Mouse (Mus musculus): ENCODE data around the gene Cyp4f37. TPM values are rescaled to one million over a fixed set of nuclear protein-coding genes. Genes with fewer than 3 reads are reported as not detected.
A peak's percentile ranks its signal among the peaks of the same experiment; 100 is the strongest.
"Not testable (repeated sequence)": the region's sequence is repeated elsewhere in the genome, so short reads cannot be mapped to it uniquely, and the experiment has no call there.

The Cyp4f37 gene
- total RNA-seq (2015), result not detected in 2 replicates
- total RNA-seq (2017), result not detected in 2 replicates

DNA sequence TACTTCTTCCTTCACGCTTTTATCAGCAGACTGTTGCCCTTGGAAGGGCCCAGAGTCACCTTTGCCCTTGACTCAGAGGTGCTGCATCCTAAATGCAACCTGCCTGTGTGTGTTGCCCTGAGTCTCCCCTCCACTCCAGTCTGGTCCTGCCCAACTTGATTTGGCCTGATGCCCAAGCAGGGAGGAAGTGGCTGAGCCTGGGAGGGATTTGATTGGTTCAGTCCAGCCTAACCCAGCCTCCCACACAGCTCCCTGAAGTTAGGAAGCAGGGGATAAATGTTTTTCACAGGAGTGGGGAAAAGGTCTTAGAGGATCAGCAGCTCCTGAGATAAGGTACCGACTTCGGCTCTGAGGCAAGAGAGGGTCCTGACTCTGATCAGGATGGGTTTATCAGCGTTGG is at the start of gene Cyp4f37:
Cyp4f37 (plus strand) TSS at position 292 of the 400 bp plus-strand sequence.
- peak; percentile 58 for ATAC-seq (replicated peaks; ENCODE audit: poor library complexity)

DNA sequence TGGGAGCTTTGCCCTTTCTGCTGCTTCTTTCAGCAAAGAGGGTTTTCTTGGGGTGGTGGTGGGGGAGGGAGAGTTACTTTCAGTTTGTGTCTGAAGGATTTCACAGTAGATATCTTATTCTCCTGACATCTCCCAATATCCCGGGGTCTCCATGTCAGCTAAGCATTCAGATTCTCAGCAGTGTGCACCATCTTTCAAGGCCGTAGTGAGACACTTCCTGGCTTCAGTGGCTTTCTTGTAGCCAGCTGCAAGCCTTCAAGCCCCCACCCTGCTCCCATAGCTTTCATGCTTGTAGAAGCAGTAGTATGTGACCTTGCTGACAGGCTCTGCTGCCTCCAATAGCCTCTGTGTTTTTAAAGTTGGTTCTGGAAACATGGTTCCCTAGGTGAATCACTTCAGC is 47.8 kb upstream of the Cyp4f37 start:
- not testable (repeated sequence) for ATAC-seq (replicated peaks; ENCODE audit: poor library complexity)

DNA sequence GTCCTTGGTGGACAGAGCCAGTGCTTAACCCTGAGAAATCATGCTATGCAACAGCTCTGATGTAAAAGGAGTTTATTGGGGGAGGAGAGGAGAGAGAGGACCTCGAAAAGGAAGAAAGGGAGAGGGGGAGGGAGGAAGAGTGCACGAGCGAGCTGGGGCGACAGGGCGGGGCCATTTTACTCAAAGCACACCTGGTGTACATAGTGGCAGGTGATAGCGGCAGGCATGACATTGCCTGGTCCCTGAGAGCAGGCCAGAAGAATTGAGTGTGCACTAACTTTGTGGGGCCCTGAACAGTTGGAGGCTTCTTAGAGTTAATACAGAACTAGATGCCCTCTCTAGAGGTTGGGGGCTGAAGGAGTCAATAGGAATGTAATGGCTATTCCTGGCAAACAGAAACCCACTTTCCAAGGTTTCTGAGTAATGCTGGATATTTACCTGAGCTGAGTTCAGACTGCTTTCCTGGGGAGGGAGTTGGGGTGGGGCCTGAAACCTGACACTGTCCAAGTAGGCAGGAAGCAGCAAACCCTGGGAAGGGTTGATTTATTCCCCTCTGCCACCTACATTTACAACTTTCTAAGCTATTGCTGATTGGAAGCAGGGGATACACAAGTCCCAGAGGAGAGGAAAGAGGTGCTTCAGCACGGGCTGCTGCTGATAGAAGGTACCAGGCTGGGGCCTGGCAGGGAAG is 43.5 kb upstream of the Cyp4f37 start:
- ATAC-seq (replicated peaks; ENCODE audit: poor library complexity), result no peak

DNA sequence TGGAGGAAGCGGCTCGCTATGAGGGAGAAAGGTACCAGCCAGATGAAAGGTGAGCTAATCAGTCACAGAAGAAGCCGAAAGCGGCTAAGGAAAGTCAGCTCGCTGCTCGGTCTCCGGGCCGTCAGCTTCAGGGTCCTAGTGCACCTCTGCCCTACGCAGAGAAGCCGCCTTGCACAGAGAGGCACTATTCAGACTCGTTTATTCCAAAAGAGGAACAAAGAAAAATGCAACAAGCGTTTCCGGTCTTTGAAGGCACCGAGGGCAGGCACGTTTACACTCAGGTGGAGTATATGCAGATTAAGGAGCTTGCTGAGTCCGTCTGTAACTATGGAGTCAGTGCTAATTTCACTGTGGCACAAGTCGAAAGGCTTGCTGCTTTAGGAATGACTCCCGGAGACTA is 24.6 kb upstream of the Cyp4f37 start:
- no peak for ATAC-seq (replicated peaks; ENCODE audit: poor library complexity)

DNA sequence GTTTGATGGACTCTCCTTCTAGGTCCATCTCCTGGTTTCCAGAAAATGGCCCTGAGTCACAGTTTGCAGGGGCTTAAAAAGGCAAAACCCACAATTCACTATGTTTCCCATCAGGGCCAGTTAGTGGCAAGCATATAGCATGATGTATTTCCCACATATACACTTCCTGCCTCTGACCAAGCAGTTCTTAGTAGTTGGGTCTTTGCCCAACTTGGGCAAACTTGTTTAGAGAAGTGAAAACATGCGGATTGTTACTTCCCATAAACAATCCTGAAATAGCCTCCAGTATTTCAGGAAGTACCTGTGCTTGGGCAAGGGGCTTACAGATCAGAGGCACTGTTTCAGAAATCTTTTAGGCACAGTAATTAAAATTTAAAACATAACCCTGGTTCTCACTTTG is 13.1 kb upstream of the Cyp4f37 start:
- peak; percentile 91 for ATAC-seq (replicated peaks; ENCODE audit: poor library complexity)

DNA sequence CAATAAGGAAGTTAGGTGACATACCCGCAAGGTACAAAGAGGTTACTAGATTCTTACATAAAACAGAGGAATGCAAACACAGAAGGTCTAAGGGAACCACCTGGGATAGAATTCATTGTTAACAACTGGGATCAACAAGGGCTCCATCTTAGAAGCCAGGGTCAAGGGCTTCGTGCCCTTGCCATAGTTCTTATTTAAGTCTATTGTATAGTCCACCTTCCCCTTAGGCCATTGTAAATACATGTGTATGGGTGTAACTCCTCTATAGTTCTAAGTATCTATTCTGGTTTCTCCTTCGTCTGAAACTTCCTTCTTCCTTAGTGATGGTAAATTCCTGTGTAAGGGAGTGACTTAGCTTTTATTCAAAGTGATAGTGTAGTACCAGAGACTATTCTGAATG is 10.9 kb upstream of the Cyp4f37 start:
- ATAC-seq (replicated peaks; ENCODE audit: poor library complexity), result not testable (repeated sequence)

DNA sequence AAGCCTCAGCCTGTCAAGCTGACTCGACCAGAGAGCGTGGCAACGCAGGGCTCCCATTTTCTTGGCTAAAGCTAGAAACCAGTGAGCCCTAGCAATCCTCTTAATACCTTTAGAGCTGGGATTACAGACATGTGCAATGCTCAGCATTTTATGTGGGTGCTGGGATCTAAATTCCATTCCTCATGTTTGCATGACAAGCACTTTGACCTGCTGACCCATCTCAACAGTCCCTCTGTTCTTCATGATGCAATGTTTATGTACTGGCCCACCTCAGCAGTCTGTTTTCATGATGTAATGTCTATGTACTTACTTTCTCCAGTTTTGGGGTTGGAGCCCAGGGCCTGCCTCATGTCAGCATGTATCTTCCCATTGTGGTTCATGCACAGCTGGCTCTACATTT is 10.2 kb upstream of the Cyp4f37 start:
- no peak for ATAC-seq (replicated peaks; ENCODE audit: poor library complexity)

DNA sequence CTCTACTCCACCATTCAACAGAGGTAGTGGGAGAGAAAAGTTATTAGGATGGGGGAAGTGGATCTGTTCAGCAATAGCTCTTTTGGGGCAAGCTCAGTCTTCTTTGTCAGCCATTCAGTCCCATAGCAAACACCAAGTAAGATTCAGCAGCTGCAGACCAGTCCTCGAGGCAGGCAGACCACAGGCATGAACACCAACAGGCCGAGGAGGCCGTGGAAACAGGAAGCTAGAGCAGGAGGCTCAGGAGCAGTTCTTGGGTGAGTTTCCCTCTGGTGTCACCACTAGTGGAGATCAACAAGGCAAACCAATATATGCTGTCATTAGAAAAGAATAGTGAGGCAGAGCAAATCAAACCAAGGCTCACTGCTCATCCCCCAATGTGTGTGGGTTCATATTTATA is 8.7 kb upstream of the Cyp4f37 start:
- ATAC-seq (replicated peaks; ENCODE audit: poor library complexity), result peak; percentile 31; the same call in 1 of the 2 replicates

DNA sequence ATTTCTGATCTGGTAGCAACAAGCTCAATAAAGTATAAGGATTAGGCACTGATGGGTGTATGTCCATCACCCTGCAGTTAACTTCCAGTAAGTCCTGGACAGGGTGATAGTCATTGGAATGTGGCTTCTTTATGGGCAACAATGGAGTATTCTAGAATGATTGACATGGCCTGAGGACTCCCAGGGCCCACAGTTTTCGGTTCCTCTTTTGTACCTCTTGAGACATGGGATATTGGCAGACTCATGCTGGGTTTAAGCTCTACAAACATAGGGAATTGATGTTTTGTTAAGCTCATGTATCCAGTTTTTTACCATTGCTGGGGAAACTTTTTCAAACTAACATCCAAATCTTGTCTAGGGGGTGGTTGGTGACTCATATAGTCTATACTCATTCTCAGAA is 3.9 kb upstream of the Cyp4f37 start:
- peak; percentile 44; the same call in 1 of the 2 replicates for ATAC-seq (replicated peaks; ENCODE audit: poor library complexity)

DNA sequence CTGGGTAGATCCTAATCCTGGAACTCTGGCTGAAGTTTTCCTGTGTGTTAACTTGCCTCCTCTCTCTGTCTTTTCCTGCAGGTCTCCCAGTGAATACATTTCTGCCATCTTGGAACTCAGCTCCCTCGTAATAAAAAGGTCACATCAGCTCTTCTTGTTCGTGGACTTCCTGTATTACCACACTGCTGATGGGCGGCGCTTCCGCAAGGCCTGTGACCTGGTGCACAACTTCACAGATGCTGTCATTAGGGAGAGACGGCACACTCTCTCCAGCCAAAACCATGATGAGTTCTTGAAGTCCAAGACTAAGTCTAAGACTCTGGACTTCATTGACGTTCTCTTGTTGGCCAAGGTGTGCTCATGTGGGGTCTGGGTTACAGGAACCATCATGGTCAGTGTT is 8.6 kb downstream of the Cyp4f37 start:
- ATAC-seq (replicated peaks; ENCODE audit: poor library complexity), result not testable (repeated sequence)

DNA sequence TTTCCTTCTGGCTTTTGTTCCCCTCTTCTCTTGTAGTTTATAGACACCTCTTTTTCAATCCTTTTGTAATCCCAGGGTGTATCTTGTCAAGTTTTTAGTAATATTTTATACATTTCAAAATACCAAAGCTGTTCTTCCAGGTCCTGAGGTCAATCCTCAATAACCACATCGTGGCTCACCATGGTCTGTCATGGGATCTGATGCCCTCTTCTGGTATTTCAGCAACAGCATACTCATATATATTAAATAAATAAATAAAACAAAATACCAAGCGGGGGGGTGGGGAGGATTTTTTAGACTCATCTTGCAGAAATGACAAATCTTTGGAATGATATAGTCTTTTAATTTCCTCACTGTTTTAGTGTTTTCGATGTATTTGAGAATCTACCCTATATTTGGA is 10.8 kb downstream of the Cyp4f37 start:
- no peak for ATAC-seq (replicated peaks; ENCODE audit: poor library complexity)

DNA sequence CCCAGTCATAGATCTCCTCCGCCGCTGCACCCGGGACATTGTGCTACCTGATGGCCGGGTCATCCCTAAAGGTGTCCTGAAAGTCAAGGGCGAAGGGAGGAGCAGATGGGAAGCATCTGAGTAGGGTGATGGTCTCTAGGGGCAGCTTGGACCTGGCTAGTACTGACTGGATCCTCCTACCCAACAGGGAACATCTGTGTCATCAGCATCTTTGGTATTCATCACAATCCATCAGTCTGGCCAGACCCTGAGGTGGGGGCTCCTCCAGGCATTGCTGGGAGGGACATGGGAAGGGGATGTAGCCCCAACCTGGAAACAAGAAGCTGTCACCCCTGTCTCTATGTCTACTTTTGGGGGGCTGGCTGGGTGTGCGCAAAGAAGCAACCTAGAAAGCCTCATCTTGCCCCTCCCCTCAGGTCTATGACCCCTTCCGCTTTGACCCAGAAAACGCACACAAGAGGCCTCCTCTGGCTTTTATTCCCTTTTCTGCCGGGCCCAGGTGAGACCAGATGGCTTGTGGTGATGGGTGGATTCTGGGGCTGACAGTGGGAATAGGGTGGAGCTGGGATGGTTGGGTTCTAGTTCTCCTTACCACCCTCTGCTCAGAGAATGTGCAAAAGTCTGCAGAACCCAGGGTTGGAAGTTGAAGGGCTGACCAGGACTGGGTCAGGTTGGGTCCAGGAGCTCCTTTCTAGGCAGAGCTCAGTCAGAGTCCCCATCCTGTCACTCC is 13.3 kb downstream of the Cyp4f37 start:
- not testable (repeated sequence) for ATAC-seq (replicated peaks; ENCODE audit: poor library complexity)

DNA sequence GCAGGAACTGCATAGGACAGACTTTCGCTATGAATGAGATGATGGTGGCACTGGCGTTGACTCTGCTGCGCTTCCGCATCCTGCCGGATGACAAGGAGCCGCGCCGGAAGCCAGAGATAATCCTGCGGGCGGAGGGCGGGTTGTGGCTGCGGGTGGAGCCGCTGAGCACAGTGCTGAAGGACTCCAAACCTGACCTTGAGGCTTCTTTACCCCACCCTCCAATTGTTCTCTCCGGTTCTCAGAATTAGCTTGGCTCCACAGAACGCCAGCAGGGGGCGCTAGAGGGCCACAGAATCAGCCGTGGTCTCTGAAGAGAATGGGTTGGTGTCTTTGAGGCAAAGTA is 13.8 kb downstream of the Cyp4f37 start:
- ATAC-seq (replicated peaks; ENCODE audit: poor library complexity), result peak; percentile 99

DNA sequence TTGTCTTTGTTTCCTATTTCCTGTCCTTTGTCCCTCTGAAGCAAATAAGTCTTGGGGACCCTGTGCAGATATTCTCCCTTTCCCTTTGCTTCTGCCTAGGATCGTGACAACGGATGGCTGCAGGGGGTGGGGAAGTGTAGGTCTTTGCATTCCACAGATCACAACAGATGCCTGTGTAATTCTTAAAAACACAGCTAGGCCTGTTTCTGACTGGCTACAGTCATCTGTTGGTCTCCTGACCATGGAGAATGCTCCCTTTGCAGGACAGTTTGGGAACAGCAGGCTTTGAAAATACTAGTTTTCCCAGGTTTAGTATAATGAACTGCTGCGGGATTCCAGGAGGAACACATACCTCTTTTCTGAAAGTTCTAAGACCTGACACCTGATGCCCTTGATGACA is 15.2 kb downstream of the Cyp4f37 start:
- no peak for ATAC-seq (replicated peaks; ENCODE audit: poor library complexity)

DNA sequence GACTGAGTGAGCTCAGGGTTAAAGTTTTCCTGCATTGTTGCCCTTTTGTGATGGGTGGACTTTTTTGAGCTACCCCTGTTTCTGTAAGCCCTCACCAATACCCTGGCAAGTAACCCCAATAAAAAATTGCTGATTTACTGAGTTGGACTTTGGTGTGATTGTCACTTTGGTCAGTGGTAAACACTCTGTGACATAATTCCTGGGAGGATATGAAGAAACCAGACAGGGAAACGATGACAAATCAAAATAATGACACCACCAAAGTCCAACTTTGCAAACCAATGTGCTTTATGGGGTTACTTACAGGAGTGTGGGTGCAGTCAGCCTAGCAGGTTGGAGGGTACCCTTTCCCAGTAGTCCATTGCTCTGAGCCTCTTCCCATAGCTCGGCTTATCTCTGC is 16.0 kb downstream of the Cyp4f37 start:
- ATAC-seq (replicated peaks; ENCODE audit: poor library complexity), result no peak

DNA sequence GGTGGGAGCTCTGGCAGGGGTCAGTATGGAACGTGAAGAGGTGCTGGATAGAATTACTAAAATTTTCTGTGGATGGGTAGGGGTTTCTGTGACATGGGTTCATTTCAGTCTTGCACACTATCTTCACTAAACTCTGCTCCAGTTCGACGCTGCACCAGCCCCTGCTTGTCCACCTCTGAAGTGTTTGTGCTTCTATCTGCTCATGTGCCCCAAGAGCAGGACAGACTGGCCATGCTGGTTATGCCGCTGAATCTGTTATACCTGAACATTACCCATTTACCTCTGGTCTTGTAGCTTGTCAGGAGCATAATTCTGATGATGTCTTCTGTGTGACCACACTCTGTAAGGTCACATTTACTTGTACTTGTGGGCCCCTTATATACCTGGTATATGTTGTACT is 25.5 kb downstream of the Cyp4f37 start:
- no peak for ATAC-seq (replicated peaks; ENCODE audit: poor library complexity)

DNA sequence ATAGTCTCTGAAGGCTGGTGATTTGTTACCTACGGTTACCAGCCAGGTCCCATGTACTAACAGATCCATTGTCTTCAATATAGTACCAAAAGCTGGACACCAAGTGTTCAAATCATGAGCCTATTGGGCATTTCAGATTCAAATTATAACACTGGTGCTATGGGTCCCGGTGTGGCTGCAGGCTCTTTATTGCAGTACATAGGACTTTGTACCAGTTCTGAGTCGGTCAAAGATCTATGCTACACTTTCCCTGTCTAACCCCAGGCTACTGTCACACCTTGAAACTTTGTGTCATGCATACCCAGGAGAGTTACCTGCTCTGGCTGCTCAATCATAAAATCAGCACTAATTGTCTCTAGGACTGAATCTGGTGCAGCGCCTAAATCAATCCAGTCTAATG is 32.8 kb downstream of the Cyp4f37 start:
- no peak for ATAC-seq (replicated peaks; ENCODE audit: poor library complexity)

DNA sequence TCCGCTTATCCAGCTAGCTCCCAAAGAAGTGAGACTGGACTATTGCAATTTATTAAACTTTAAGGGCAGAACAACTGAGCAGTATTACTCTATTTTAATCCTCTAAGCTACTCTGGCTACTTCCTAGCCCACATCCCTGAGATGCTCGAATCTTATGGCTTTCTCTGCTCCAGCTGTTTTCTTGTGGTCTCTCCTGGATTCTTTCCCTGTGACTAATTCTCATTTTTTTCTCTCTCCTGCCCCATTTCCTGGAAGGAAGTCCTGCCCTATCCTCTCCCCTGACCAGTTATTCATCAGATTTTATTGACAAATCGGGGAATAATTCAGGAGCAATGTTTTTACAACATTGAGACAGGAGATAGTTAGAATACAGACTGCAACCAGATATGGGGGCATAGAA is 35.9 kb downstream of the Cyp4f37 start:
- ATAC-seq (replicated peaks; ENCODE audit: poor library complexity), result no peak

DNA sequence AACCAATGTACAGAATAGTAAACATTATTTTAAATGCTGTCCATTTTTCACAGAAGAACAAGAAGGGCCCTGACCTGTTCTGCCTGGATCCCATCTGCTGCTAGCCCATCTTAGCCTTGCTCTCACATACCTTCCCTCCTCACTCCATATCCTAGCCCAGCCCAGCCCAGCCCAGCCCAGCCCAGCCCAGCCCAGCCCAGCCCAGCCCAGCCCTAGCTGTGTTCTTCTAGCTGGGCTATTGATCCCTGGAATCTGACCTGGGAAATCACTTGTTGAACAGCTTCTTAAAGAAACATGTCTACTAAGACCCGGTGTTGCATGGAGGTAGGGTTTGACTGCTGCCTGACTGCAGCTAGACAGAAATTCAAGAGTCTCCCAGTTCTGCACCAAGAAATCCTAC is 37.1 kb downstream of the Cyp4f37 start:
- no peak for ATAC-seq (replicated peaks; ENCODE audit: poor library complexity)

DNA sequence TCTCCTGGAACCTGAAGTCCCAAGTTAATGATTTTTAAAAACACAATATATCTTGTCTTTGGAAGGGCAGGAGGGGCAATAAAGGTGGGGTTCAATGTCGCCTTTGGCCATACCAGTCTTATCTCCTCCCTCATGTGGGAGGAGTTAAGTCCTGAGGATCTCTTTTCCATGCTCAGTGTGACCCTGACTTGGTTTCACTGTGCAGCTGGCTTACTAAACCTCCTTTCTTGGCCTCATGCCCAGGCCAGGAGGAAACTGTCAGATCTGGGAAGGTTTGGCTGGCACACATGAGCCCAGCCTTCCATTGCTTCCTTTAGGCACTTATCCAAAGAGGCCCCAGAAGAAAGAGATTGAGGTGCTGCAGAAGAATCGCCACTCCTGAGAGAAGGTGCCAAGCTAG is 37.6 kb downstream of the Cyp4f37 start, which contains the start of gene Cyp4f40:
Cyp4f40 (plus strand) TSS at position 189 of the 400 bp plus-strand sequence.
- ATAC-seq (replicated peaks; ENCODE audit: poor library complexity), result no peak

DNA sequence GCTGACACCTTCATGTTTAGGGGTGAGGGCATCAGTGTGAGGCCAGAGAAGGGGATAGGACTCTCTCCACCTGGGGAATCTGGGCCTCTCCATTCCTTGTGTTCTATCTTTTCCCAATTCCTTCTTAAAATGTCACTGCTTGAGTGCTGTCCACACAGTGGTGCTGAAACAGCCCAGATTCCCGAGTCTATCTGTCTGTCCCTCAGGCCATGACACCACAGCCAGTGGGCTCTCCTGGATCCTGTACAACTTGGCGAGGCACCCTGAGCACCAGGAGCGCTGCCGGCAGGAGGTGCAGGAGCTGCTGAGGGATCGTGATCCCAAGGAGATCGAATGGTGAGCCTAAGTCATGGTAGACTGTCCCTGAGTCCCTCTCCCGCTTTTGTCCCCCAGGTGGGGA is 52.9 kb downstream of the Cyp4f37 start:
- ATAC-seq (replicated peaks; ENCODE audit: poor library complexity), result no peak

DNA sequence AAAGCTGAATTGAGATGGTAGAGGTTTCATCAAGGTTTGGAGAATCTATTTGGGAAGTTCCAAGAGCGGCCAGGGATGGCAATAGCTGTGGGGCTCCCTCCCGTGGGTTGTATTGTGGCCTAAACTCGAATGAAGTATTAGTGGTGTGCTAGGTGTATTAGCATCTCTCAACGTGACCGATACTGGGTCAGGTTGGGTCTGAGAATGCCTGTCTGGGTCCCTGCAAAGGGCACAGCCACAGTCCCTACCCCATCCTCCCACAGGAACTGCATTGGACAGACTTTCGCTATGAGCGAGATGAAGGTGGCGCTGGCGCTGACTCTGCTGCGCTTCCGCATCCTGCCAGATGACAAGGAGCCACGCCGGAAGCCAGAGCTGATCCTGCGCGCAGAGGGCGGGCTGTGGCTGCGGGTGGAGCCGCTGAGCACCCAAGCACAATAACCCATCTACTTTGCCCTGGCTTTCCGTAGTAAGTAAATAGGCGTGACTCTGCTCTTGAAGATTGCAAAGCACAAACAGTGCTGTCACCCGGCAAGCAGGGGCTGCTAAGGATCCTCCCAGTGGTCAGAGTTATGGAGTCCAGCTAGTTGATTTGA is 55.0 kb downstream of the Cyp4f37 start:
- peak; percentile 46 for ATAC-seq (replicated peaks; ENCODE audit: poor library complexity)

All from megakaryocyte progenitor cell, adult 5-6 weeks (primary cell).